Mouse (Mus musculus): ENCODE results near the gene Fabp3. TPM values are rescaled to one million over a fixed set of nuclear protein-coding genes. Genes with fewer than 3 reads are reported as not detected.

Fabp3 gene
- not detected for polyA plus RNA-seq (2017; shearing (Covaris generic))

DNA sequence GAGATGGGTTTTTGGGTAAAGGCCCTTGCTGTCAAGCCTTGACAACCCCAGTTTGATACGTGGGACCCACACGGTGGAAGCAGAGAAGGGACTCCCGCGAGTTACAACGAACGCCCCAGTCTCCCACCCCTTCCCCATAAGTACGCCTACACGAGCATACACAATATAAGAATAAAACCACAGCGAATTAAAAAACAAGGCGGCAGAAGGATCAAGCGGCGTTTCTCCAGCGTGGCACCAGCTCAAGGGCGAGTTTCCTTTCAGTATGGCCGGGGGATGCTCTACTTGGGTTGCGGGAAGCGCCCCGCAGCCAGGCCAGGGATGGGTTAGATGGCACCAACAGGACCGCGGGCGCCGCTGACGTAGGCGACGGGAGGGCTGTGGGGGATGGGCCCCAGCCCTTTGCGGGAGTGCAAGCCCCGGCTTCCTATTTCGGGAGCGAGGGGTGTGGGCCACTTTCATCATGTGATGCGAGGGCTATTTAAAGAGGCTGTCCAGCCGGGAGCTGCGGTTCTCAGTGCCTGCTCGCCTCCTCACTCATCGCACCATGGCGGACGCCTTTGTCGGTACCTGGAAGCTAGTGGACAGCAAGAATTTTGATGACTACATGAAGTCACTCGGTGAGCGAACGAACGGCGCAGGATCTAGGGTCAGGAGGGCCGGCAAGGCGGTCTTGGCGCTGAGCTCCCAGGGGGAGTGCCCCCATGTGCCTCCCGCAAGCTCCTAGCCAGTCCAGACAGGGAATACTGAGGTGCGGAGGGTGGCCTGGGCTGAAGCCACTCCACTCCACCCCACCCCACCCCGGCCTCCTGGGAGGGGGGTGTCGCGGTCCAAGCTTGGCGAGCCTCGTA, at the start of gene Fabp3, which contains the start of gene Gm10570:
Gene Fabp3 (plus strand): TSS at position 365 of the 851 bp plus-strand sequence.
Gene Gm10570 (minus strand): TSS at position 444 of the 851 bp plus-strand sequence.

DNA sequence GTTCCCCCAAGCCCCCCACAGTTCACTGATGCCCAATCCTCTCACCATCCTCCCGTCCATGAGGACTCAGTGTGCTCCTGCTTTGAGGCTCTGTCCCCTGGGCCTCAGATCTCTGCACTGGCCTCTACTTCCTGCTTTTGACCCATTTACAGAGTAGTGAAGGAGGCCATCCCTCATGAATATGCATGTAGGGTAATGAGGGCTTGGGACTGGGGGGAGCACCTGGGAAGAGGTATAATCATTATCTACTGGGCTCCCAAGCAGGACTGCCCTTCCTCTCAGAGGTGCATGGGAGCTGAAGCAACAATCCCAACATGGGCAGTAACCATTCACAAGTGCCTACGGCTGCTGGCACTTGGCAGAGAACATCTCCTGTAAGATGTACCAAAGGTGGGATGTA, 29.3 kb upstream of the Fabp3 start, which contains the start of gene Serinc2:
Gene Serinc2 (minus strand): TSS at position 101 of the 400 bp plus-strand sequence.

GRCm38 (mm10) chr4:130359486-130360237, 51.3 kb downstream of the Fabp3 start, which contains the start of the genes Zcchc17 and Snrnp40:
Gene Zcchc17 (minus strand): TSS chr4:130359943.
Gene Snrnp40 (plus strand): TSS chr4:130360132.

Other genes starting within 250 kb of the Fabp3 start
- gene Pef1, start 206.0 kb upstream of the Fabp3 start, polyA plus RNA-seq (2017; shearing (Covaris generic)) = 69.9 TPM
- gene Hcrtr1, start 169.2 kb upstream of the Fabp3 start, polyA plus RNA-seq (2017; shearing (Covaris generic)) = not detected
- gene Tinagl1, start 133.5 kb upstream of the Fabp3 start, polyA plus RNA-seq (2017; shearing (Covaris generic)) = not detected
- gene Gm853, start 86.2 kb upstream of the Fabp3 start, polyA plus RNA-seq (2017; shearing (Covaris generic)) = not detected
- 0.16 TPM for gene Serinc2, start 29.4 kb upstream of the Fabp3 start, polyA plus RNA-seq (2017; shearing (Covaris generic))
- not detected for gene Gm10570, start 79 bp downstream of the Fabp3 start, polyA plus RNA-seq (2017; shearing (Covaris generic))
- 74.4 TPM for gene Zcchc17, start 51.3 kb downstream of the Fabp3 start, polyA plus RNA-seq (2017; shearing (Covaris generic))
- 133 TPM for gene Snrnp40, start 51.5 kb downstream of the Fabp3 start, polyA plus RNA-seq (2017; shearing (Covaris generic))